Mouse (Mus musculus) liver, embryonic 11.5 days (tissue): ENCODE data around the gene Sos1. TPM values are rescaled to one million over a fixed set of nuclear protein-coding genes. Genes with fewer than 3 reads are reported as not detected.

ENCODE experiments used
- ATAC-seq: fragments of 200-750 bp; cut with Nextera tagmentation; replicated peaks from 2 replicates; pipeline ENCODE4 v1.8.0; 2017; ENCODE audit warnings: moderate number of reproducible peaks, mild to moderate bottlenecking, moderate TSS enrichment, moderate library complexity; ENCODE audit not compliant: low FRiP score
- DNase-seq: peaks from one replicate; pipeline ENCODE4 v3.0.0-alpha.2; 2017; ENCODE audit warnings: low spot score
- H3K27ac ChIP-seq: fragments of 300-500 bp; sonication (generic); 2 replicates; pipeline ENCODE4 v1.5.1; 2014; ENCODE audit warnings: mild to moderate bottlenecking, low read depth, low read length, control low read depth
- H3K27me3 ChIP-seq: fragments of 300-500 bp; sonication (generic); replicated peaks from 2 replicates; pipeline ENCODE4 v1.6.1; 2014; ENCODE audit warnings: low read length, mixed read lengths; ENCODE audit not compliant: control insufficient read depth, insufficient read depth
- H3K36me3 ChIP-seq: fragments of 300-500 bp; sonication (generic); 2 replicates; pipeline ENCODE4 v1.6.1; 2014; ENCODE audit warnings: mild to moderate bottlenecking, low read length, moderate library complexity, mixed read lengths; ENCODE audit not compliant: control insufficient read depth, insufficient read depth
- H3K4me1 ChIP-seq: fragments of 300-500 bp; sonication (generic); replicated peaks from 2 replicates; pipeline ENCODE4 v1.6.1; 2014; ENCODE audit warnings: low read length, mixed read lengths; ENCODE audit not compliant: control insufficient read depth, insufficient read depth
- H3K4me2 ChIP-seq: fragments of 300-500 bp; sonication (generic); 2 replicates; pipeline ENCODE4 v1.6.1; 2014; ENCODE audit warnings: mild to moderate bottlenecking, control low read depth, moderate library complexity
- H3K4me3 ChIP-seq: fragments of 300-500 bp; sonication (generic); 2 replicates; pipeline ENCODE4 v1.5.1; 2014; ENCODE audit warnings: low read depth, low read length, control low read depth
- H3K9ac ChIP-seq: fragments of 300-500 bp; sonication (generic); 2 replicates; pipeline ENCODE4 v1.6.1; 2014; ENCODE audit warnings: low read depth, low read length, control low read depth
- H3K9me3 ChIP-seq: fragments of 300-500 bp; sonication (generic); 2 replicates; pipeline ENCODE4 v1.6.1; 2016; ENCODE audit warnings: low read length, inconsistent platforms, mixed read lengths; ENCODE audit not compliant: control insufficient read depth
- WGBS: fragments of 180-500 bp; shearing (Covaris S2); extraction: QIAGEN DNeasy Blood & Tissue Kit; methylation state at CpG from one replicate; pipeline ENCODE4 v1.1.7; 2014; 5-methylcytosine and 5-hydroxymethylcytosine counted together
- polyA plus RNA-seq: library from polyadenylated mRNA; unstranded; fragments of >200 nt; fragmentation: Nextera tagmentation; extraction: Ambion mirVana; gene quantifications from 2 replicates; pipeline ENCODE4 v1.2.1, GENCODE M21; 2014

Gene Sos1
- polyA plus RNA-seq, 1 experiment from 2014 or later, result 4.5 TPM

DNA sequence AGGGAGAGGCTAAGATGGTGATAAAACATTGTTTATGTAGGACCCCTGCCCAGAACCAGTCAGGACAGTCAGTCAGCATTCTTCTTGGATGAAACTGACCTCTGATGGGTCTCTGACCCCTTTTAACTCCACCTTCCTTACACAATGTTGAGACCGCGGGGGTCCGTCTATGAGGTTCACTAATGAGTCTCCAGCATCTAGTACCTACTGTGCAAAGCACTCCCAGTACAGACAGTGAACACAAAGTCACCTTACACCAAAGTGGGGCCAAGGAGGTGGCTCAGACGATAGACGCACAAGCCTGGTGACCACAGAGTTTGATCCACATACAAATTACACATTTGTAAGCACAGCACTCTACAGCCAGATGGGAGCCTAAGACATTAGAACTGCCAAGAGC lies 20.0 kb downstream of the Sos1 start:
- Histone ChIP-seq H3K36me3 (no peaks in the 10 kb centered on the region; the same call in 1 of the 2 replicates), H3K27ac (no peak overlapping the region), H3K9ac (no peak overlapping the region), H3K4me3 (no peak overlapping the region), H3K9me3 (no peaks in the 10 kb centered on the region), H3K4me1 (no peaks in the 10 kb centered on the region; the same call in 1 of the 2 replicates), H3K27me3 (no peaks in the 10 kb centered on the region), H3K4me2 (no peak overlapping the region)
- DNase-seq (no peak), ATAC-seq (no peak)
- 72% methylated on average over 5 of the region's 5 CpGs for WGBS

DNA sequence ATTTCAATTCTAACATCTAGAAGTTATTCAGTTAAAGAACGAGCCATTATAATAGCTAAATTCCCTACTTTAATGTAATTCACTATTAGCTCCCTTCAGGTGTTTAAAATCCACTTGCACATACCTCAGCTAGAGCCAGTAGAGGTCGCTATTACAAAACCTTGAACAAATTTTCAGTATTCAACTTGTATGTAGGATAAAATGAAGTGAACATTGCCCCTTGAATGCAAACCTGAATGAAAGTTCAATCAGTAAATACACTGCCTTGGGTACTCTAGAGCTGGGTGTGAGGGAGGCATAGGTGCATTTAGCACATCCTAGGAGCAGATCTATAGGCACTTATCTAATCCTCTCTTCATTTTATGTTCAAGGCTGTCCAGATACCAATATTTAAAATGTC lies 24.6 kb downstream of the Sos1 start:
- WGBS, result 35% methylated on average over 2 of the region's 2 CpGs

GRCm38 (mm10) chr17:80450426-80451030 lies 29.7 kb downstream of the Sos1 start:
- no peak overlapping the region for H3K27ac ChIP-seq
- H3K4me2 ChIP-seq, result no peak overlapping the region
- WGBS, result 84% methylated on average over 3 of the region's 3 CpGs
- no peak overlapping the region for H3K9ac ChIP-seq
- ATAC-seq, result no peak
- no peaks in the 10 kb centered on the region for H3K4me1 ChIP-seq
- H3K36me3 ChIP-seq, result 0 out of 2 replicates have a peak, but pooled peaks cover 2% of the 10 kb centered on the region
- no peaks in the 10 kb centered on the region for H3K9me3 ChIP-seq
- no peak overlapping the region for H3K4me3 ChIP-seq
- no peak for DNase-seq
- no peaks in the 10 kb centered on the region for H3K27me3 ChIP-seq

More for the DNA sequence above, 24.6 kb downstream of the Sos1 start:
- ATAC-seq (no peak), DNase-seq (no peak)
- Histone ChIP-seq H3K4me2 (no peak overlapping the region), H3K4me1 (no peaks in the 10 kb centered on the region), H3K27me3 (no peaks in the 10 kb centered on the region), H3K9ac (no peak overlapping the region), H3K9me3 (no peaks in the 10 kb centered on the region), H3K36me3 (0 out of 2 replicates have a peak, but pooled peaks cover 2% of the 10 kb centered on the region), H3K27ac (no peak overlapping the region), H3K4me3 (no peak overlapping the region)

- peaks cover 5% of the 10 kb centered on the region; the same call in 1 of the 2 replicates for H3K36me3 ChIP-seq
Observed at GRCm38 (mm10) chr17:80446470-80446869, 33.8 kb downstream of the Sos1 start.

DNA sequence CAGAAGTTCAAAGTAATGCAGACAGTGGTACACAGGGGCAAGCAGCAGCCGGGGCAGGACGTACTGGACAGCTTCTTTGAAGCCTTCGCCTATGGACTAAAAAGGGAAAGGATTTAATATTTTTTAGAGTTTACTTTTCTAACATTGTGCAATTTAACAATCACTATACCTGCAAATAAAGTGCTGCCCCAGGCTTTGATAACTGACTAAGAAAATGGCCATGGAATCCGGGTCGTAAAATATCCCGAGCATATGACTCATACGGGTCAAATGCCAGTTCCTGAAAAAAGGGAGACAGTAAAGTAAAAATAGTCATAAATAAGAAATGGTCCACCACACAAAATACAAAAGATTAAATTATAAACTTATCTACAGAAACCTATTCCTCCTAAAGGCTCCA lies 34.8 kb downstream of the Sos1 start:
- H3K9me3 ChIP-seq, result no peaks in the 10 kb centered on the region
- H3K27ac ChIP-seq, result no peak overlapping the region
- no peak overlapping the region for H3K4me3 ChIP-seq
- H3K9ac ChIP-seq, result no peak overlapping the region
- H3K27me3 ChIP-seq, result no peaks in the 10 kb centered on the region
- ATAC-seq (no peak), DNase-seq (no peak)
- no peak overlapping the region for H3K4me2 ChIP-seq
- WGBS, result 91% methylated on average over 7 of the region's 7 CpGs
- no peaks in the 10 kb centered on the region for H3K4me1 ChIP-seq
- peaks cover 5% of the 10 kb centered on the region; the same call in 1 of the 2 replicates for H3K36me3 ChIP-seq

More at GRCm38 (mm10) chr17:80446470-80446869, 33.8 kb downstream of the Sos1 start:
- Histone ChIP-seq H3K4me1 (no peaks in the 10 kb centered on the region), H3K9me3 (no peaks in the 10 kb centered on the region), H3K4me2 (no peak overlapping the region), H3K4me3 (no peak overlapping the region), H3K27ac (no peak overlapping the region), H3K9ac (no peak overlapping the region), H3K27me3 (no peaks in the 10 kb centered on the region)
- no peak for ATAC-seq
- WGBS, result 89% methylated on average over 5 of the region's 5 CpGs
- no peak for DNase-seq

GRCm38 (mm10) chr17:80435680-80436079 lies 44.6 kb downstream of the Sos1 start:
- ATAC-seq (no peak), DNase-seq (no peak)
- no peak overlapping the region for H3K9ac ChIP-seq
- no peaks in the 10 kb centered on the region for H3K27me3 ChIP-seq
- H3K9me3 ChIP-seq, result no peaks in the 10 kb centered on the region
- no peak overlapping the region for H3K4me3 ChIP-seq
- no peaks in the 10 kb centered on the region for H3K4me1 ChIP-seq
- H3K36me3 ChIP-seq, result peaks cover 9% of the 10 kb centered on the region; the same call in 1 of the 2 replicates
- H3K27ac ChIP-seq, result no peak overlapping the region
- H3K4me2 ChIP-seq, result no peak overlapping the region
- WGBS, result 87% methylated on average over 5 of the region's 5 CpGs

DNA sequence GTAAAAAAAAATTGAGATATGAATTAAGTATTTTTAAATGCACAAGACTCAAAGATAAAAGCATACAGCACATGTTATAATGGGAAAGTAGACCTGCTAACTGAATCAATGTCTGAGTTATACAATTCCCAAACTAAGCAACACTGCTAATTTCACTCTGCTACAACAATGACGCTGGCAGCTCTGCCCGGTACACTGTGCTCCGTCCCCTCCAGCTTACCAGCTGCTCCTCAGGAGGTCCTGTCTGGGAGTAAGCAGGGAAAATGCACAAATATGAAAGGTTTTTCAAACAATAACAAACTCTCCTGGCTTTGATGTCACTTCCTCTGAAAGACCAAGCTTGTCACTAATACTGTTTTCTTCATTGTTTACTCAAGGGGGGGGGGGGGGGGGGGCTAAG lies 45.8 kb downstream of the Sos1 start:
- no peaks in the 10 kb centered on the region for H3K27me3 ChIP-seq

DNA sequence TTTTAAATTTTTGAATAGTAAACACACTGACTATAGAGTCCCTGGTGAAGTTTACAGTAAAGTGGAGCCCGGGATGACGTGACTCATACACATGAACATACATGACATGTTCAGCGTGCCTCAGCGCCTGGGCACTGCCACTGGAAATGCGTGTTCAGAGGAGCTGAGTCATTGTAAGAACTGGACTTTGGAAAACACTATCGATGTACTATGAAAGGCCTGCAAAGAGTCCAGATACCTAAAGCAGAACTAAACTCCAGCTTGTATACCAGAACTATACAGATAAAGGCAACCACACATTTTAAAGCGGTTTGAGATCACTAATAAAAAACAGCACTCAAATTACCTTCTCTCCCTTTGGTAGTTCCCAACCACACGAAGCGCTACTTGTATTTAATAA lies 48.3 kb downstream of the Sos1 start:
- ATAC-seq (no peak), DNase-seq (no peak)
- H3K9me3 ChIP-seq, result no peaks in the 10 kb centered on the region
- H3K27ac ChIP-seq, result no peak overlapping the region
- no peaks in the 10 kb centered on the region for H3K4me1 ChIP-seq
- no peak overlapping the region for H3K4me3 ChIP-seq
- no peak overlapping the region for H3K4me2 ChIP-seq
- H3K9ac ChIP-seq, result no peak overlapping the region
- no peaks in the 10 kb centered on the region for H3K27me3 ChIP-seq
- 92% methylated on average over 9 of the region's 9 CpGs for WGBS
- H3K36me3 ChIP-seq, result peaks cover 7% of the 10 kb centered on the region; the same call in 1 of the 2 replicates

More for the DNA sequence above, 45.8 kb downstream of the Sos1 start:
- Histone ChIP-seq H3K4me1 (no peaks in the 10 kb centered on the region), H3K4me2 (no peak overlapping the region), H3K9me3 (no peaks in the 10 kb centered on the region), H3K27ac (no peak overlapping the region), H3K9ac (no peak overlapping the region), H3K4me3 (no peak overlapping the region), H3K36me3 (peaks cover 9% of the 10 kb centered on the region; the same call in 1 of the 2 replicates)
- WGBS, result 93% methylated on average over 3 of the region's 3 CpGs
- ATAC-seq, result no peak
- no peak for DNase-seq

GRCm38 (mm10) chr17:80427966-80428365 lies 52.3 kb downstream of the Sos1 start:
- Histone ChIP-seq H3K36me3 (peaks cover under 1% of the 10 kb centered on the region), H3K4me2 (no peak overlapping the region), H3K4me1 (no peaks in the 10 kb centered on the region), H3K27ac (no peak overlapping the region), H3K27me3 (no peaks in the 10 kb centered on the region), H3K9me3 (no peaks in the 10 kb centered on the region), H3K9ac (no peak overlapping the region), H3K4me3 (no peak overlapping the region)
- DNase-seq (no peak), ATAC-seq (no peak)
- 90% methylated on average over 2 of the region's 2 CpGs for WGBS
